Mouse (Mus musculus) heart, embryonic 10.5 days (tissue): ENCODE data around the gene Lypd3. TPM values are rescaled to one million over a fixed set of nuclear protein-coding genes. Genes with fewer than 3 reads are reported as not detected.

Experiments
- polyA plus RNA-seq: library from polyadenylated mRNA; unstranded; fragments of >200 nt; fragmentation: Nextera tagmentation; extraction: Ambion mirVana; gene quantifications from 2 replicates; pipeline ENCODE4 v1.2.1, GENCODE M21; 2016

Gene Lypd3
- polyA plus RNA-seq, 1 experiment from 2014 or later, result 0.18 TPM

Other genes starting within 250 kb of the Lypd3 start
- gene Smg9, start 236.9 kb upstream of the Lypd3 start, polyA plus RNA-seq, result 25.4 and 27.7 TPM in 2 replicates
- 0.16 TPM in 1 of 2 replicates, not detected in the other for gene Irgc1, start 184.3 kb upstream of the Lypd3 start, polyA plus RNA-seq
- 4.3 and 7.3 TPM in 2 replicates for gene Plaur, start 174.1 kb upstream of the Lypd3 start, polyA plus RNA-seq
- 0.54 and 0.63 TPM in 2 replicates for gene Cadm4, start 154.5 kb upstream of the Lypd3 start, polyA plus RNA-seq
- gene Zfp428, start 129.5 kb upstream of the Lypd3 start, polyA plus RNA-seq, result 41.9 and 61.3 TPM in 2 replicates
- gene AC161166.1, start 124.1 kb upstream of the Lypd3 start, polyA plus RNA-seq, result 0.46 and 0.49 TPM in 2 replicates
- gene Irgq, start 105.9 kb upstream of the Lypd3 start, polyA plus RNA-seq, result 5.3 and 5.7 TPM in 2 replicates
- 0.21 TPM in 1 of 2 replicates, not detected in the other for gene Pinlyp, start 90.4 kb upstream of the Lypd3 start, polyA plus RNA-seq
- 103 and 106 TPM in 2 replicates for gene Xrcc1, start 90.3 kb upstream of the Lypd3 start, polyA plus RNA-seq
- gene Ethe1, start 49.0 kb upstream of the Lypd3 start, polyA plus RNA-seq, result 20.0 and 20.7 TPM in 2 replicates
- 0.60 and 1.3 TPM in 2 replicates for gene Zfp575, start 48.9 kb upstream of the Lypd3 start, polyA plus RNA-seq
- not detected in 2 replicates for gene Phldb3, start 25.8 kb upstream of the Lypd3 start, polyA plus RNA-seq
- not detected in 2 replicates for gene Tex101, start 40.1 kb downstream of the Lypd3 start, polyA plus RNA-seq
- not detected in 2 replicates for gene BC049730, start 72.7 kb downstream of the Lypd3 start, polyA plus RNA-seq
- gene Gm4763, start 90.4 kb downstream of the Lypd3 start, polyA plus RNA-seq, result not detected in 2 replicates
- not detected in 2 replicates for gene Cd177, start 123.8 kb downstream of the Lypd3 start, polyA plus RNA-seq
- gene Ceacam10, start 140.7 kb downstream of the Lypd3 start, polyA plus RNA-seq, result not detected in 2 replicates
- gene Gm9844, start 225.7 kb downstream of the Lypd3 start, polyA plus RNA-seq, result 10.0 and 15.0 TPM in 2 replicates
- gene Lypd4, start 233.4 kb downstream of the Lypd3 start, polyA plus RNA-seq, result not detected in 2 replicates
- gene Dmrtc2, start 233.5 kb downstream of the Lypd3 start, polyA plus RNA-seq, result not detected in 2 replicates
- 1,532 and 1,854 TPM in 2 replicates for gene Rps19, start 247.8 kb downstream of the Lypd3 start, polyA plus RNA-seq